9 mouse cellular contexts compared by ENCODE assay signal in genomic region chr7:86775617-86776325, GRCm38 (mm10). TPM values are rescaled to one million over a fixed set of nuclear protein-coding genes. Genes with fewer than 3 reads are reported as not detected.
DNase-seq lines count a peak whose midpoint lies in the region; ATAC-seq lines count a peak whose summit lies in the region.
"Had no signal": no experiment of that assay in that cellular context is flagged by ENCODE, and none has a peak within 500 bp of the region (broad histone marks: within the 10 kb centered on the region; RNA-seq: fewer than 3 reads in every experiment).

TSS of gene Folh1 (minus strand) at chr7:86775943.

- peak; percentile 30 for DNase-seq in layer of hippocampus, adult 11-12 months (ENCODE audit: low spot score)
- no peak for DNase-seq in layer of hippocampus, adult 9-10 months (ENCODE audit: low spot score)
- DNase-seq in embryo, embryonic 11 days: peak; percentile 61
- peak; percentile 5 for DNase-seq in heart, postnatal 4 days
- peak; percentile 20 to 59 for DNase-seq in layer of hippocampus, postnatal 14 days (ENCODE audit: low spot score in 2 of 2)
- DNase-seq in neural tube, embryonic 10.5 days (ENCODE audit: extremely low spot score, low spot score): peak; percentile 18

- ATAC-seq in erythroblast, adult 5-6 weeks (replicated peaks; ENCODE audit: low FRiP score, poor library complexity, severe bottlenecking): no peak
- ATAC-seq in inflammation-experienced regulatory T-cells, adult 6 months: no peak
- ATAC-seq: Patski had no signal

RNA-seq across cellular contexts. Expression of gene Folh1, which starts in this region (rescaled TPM):
- total RNA-seq in heart, postnatal 4 days (2021): not detected
- 1 to 10 TPM; 7.8 to 8.4 TPM for total RNA-seq in layer of hippocampus, postnatal 14 days (2021)
- total RNA-seq in erythroblast, adult 5-6 weeks (2015; ENCODE audit: low replicate concordance): not detected in 2 replicates
- total RNA-seq in erythroblast, adult 5-6 weeks (2017; ENCODE audit: low replicate concordance): not detected in 2 replicates
- not detected for polyA plus RNA-seq in inflammation-experienced regulatory T-cells, adult 6 months (2017; shearing (Covaris generic))
- polyA plus RNA-seq: Patski had no signal

Comparison
In these comparisons a context has a peak if more than half of its experiments do, and no peak if none do; other contexts are left out.
1. RNA of gene Folh1 (total RNA-seq): 7.8 to 8.4 TPM in layer of hippocampus, postnatal 14 days; not detected in heart, postnatal 4 days and not detected in erythroblast, adult 5-6 weeks; every median in the first group is over 4 times any median in the second.
2. Peak in DNase-seq in heart, postnatal 4 days; RNA of the gene not detected or under 1 TPM.